Mouse (Mus musculus): Measurements from ENCODE around the gene Ube2h. TPM values are rescaled to one million over a fixed set of nuclear protein-coding genes. Genes with fewer than 3 reads are reported as not detected.

The Ube2h gene
- polyA plus RNA-seq, 1 experiment from 2014 or later = 61.0 TPM

- Histone ChIP-seq H3K4me3 (no peak overlapping the region), H3K27ac (no peak overlapping the region), H3K4me2 (no peak overlapping the region), H3K9ac (no peak overlapping the region), H3K36me3 (peaks cover 74% of the 10 kb centered on the region), H3K27me3 (no peaks in the 10 kb centered on the region), H3K4me1 (replicated peaks) (no peaks in the 10 kb centered on the region), H3K9me3 (no peaks in the 10 kb centered on the region)
- 81% methylated on average over 4 of the region's 4 CpGs for whole genome bisulfite sequencing
- no peak for ATAC-seq (ENCODE audit: low FRiP score)
These were observed 41.3 kb downstream of the Ube2h start for GRCm38 (mm10) chr6:30263053-30263452.

- Histone ChIP-seq H3K9me3 (no peaks in the 10 kb centered on the region), H3K4me1 (replicated peaks) (no peaks in the 10 kb centered on the region), H3K4me2 (no peak overlapping the region), H3K9ac (no peak overlapping the region), H3K27ac (no peak overlapping the region), H3K4me3 (no peak overlapping the region), H3K27me3 (no peaks in the 10 kb centered on the region), H3K36me3 (peaks cover 65% of the 10 kb centered on the region)
- ATAC-seq (ENCODE audit: low FRiP score) = no peak
- WGBS = 90% methylated on average over 6 of the region's 6 CpGs
These were observed 45.1 kb downstream of the Ube2h start for GRCm38 (mm10) chr6:30259271-30259670.

DNA sequence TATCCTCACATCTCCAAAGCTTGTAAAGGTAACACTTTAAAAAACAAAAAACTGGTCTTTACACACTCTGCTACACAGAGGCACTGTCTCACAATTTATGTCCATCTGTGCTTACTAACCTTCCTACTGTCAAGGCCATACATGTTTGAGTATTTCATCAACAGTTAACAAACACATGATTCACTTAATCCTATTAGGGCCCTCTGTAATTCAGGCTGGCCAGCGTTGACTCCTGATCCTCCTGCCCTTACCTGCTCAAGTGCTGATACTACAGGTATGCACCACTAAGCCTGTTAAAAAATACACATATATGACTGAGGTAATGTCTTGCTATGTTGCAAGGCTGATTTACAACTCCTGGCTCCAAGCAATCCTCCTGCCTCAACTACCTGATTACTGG is 46.4 kb downstream of the Ube2h start:
- Histone ChIP-seq H3K27ac (no peak overlapping the region), H3K4me3 (no peak overlapping the region), H3K36me3 (peaks cover 66% of the 10 kb centered on the region), H3K9ac (no peak overlapping the region), H3K27me3 (no peaks in the 10 kb centered on the region), H3K9me3 (no peaks in the 10 kb centered on the region), H3K4me2 (no peak overlapping the region), H3K4me1 (replicated peaks) (no peaks in the 10 kb centered on the region)
- 83% methylated on average over 1 of the region's 1 CpGs for WGBS
- ATAC-seq (ENCODE audit: low FRiP score) = no peak

GRCm38 (mm10) chr6:30255846-30256245 is 48.5 kb downstream of the Ube2h start:
- Histone ChIP-seq H3K4me3 (no peak overlapping the region), H3K9me3 (no peaks in the 10 kb centered on the region), H3K27ac (no peak overlapping the region), H3K4me1 (replicated peaks) (no peaks in the 10 kb centered on the region), H3K36me3 (peaks cover 60% of the 10 kb centered on the region), H3K9ac (no peak overlapping the region), H3K4me2 (no peak overlapping the region), H3K27me3 (no peaks in the 10 kb centered on the region)
- WGBS = 94% methylated on average over 1 of the region's 1 CpGs
- no peak for ATAC-seq (ENCODE audit: low FRiP score)

DNA sequence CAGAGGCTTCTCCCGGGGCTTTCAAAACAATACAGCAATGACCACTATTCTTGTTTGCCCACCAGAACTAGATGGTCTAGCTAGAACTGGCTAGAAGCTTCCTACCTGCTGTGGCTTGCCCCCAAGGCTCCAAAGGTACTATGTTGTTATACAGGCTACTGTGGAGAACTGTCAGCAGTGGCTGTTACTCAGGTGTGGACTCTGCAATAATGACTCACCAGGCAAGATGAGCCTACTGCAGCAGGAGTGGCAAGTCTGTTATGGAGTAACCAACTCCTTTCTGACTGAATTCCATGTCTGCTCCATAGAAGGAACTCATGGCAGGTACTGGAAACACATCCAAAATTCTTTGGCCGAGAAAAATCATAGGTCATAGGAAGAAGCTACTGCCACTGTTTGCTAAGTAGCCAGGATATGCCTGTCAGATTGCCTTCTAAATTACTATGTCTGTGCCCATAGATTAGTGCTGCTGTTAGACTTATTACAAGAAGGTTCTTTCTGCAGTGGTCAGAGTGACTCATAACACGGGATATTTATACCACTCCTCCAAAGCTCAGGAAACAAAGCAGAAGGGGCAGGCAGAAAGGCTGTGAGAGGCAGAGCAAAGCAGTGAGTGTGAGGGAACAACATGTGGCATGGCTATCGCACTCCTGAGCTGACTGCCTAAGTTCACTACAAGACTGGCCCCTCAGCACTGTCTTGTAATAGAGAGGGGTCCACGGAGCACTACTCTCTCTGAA is 51.9 kb downstream of the Ube2h start:
- Histone ChIP-seq H3K9ac (no peak overlapping the region), H3K36me3 (peaks cover 34% of the 10 kb centered on the region), H3K4me1 (replicated peaks) (no peaks in the 10 kb centered on the region), H3K4me3 (no peak overlapping the region), H3K9me3 (no peaks in the 10 kb centered on the region), H3K4me2 (no peak overlapping the region), H3K27me3 (no peaks in the 10 kb centered on the region), H3K27ac (no peak overlapping the region)
- 94% methylated on average over 5 of the region's 5 CpGs for WGBS
- no peak for ATAC-seq (ENCODE audit: low FRiP score)

DNA sequence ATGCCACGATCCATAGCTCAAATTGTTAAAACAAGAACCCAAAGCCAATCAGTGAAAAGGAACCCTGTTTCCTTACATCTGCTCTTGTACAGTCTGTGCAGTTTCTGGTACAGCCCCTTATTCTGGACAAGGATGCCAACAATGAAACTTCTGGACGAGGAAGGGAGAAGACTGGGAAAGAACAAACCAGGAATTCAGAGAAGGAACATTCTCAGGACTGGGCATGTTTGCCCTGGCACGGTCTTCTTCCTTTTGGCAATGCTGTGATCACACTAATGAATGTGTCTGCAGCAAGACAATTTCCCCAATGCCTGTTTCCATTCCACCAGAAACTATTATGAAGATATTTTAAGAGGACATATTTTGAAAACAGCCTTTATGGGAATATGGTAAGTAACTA is 55.6 kb downstream of the Ube2h start:
- no peaks in the 10 kb centered on the region for H3K9me3 ChIP-seq
- H3K4me1 ChIP-seq (replicated peaks) = no peaks in the 10 kb centered on the region
- no peak for ATAC-seq (ENCODE audit: low FRiP score)
- H3K4me2 ChIP-seq = no peak overlapping the region
- H3K36me3 ChIP-seq = peaks cover 21% of the 10 kb centered on the region
- H3K27ac ChIP-seq = no peak overlapping the region
- H3K9ac ChIP-seq = no peak overlapping the region
- WGBS = 82% methylated on average over 3 of the region's 3 CpGs
- H3K27me3 ChIP-seq = no peaks in the 10 kb centered on the region
- H3K4me3 ChIP-seq = no peak overlapping the region

- Histone ChIP-seq H3K9me3 (no peaks in the 10 kb centered on the region), H3K36me3 (peaks cover 9% of the 10 kb centered on the region; the same call in 1 of the 2 replicates), H3K4me3 (no peak overlapping the region), H3K9ac (no peak overlapping the region), H3K4me2 (no peak overlapping the region), H3K4me1 (replicated peaks) (no peaks in the 10 kb centered on the region), H3K27ac (no peak overlapping the region), H3K27me3 (no peaks in the 10 kb centered on the region)
- no peak for ATAC-seq (ENCODE audit: low FRiP score)
- 95% methylated on average over 5 of the region's 5 CpGs for WGBS
These were observed 58.4 kb downstream of the Ube2h start for GRCm38 (mm10) chr6:30245940-30246339.

DNA sequence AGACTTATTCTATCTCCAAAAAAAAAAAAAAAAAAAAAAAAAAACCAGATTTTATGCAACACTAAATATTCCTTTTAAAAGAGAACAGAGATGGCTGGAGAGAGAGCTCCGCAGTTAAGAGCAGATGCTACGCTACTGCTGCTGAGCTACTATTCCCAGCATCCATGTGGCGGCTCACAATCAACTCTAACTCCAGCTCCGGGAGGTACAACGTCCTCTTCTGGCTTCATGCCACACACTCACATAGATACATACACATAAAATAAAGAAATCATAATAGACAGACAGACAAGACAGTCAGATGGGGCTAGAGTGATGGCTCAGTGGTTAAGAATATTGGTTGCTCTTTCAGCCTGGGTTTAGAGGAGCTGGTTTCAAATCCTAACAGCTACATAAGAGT is 58.9 kb downstream of the Ube2h start:
- Histone ChIP-seq H3K4me1 (replicated peaks) (no peaks in the 10 kb centered on the region), H3K27me3 (no peaks in the 10 kb centered on the region), H3K9ac (no peak overlapping the region), H3K4me2 (no peak overlapping the region), H3K36me3 (peaks cover 13% of the 10 kb centered on the region), H3K9me3 (no peaks in the 10 kb centered on the region), H3K27ac (no peak overlapping the region), H3K4me3 (no peak overlapping the region)
- ATAC-seq (ENCODE audit: low FRiP score) = no peak
- WGBS = 92% methylated on average over 5 of the region's 5 CpGs

GRCm38 (mm10) chr6:30243347-30244007 is 60.9 kb downstream of the Ube2h start:
- 95% methylated on average over 9 of the region's 9 CpGs for WGBS
- Histone ChIP-seq H3K4me1 (replicated peaks) (no peaks in the 10 kb centered on the region), H3K4me2 (no peak overlapping the region), H3K9ac (no peak overlapping the region), H3K9me3 (no peaks in the 10 kb centered on the region), H3K4me3 (no peak overlapping the region), H3K27ac (no peak overlapping the region), H3K36me3 (peaks cover 27% of the 10 kb centered on the region), H3K27me3 (no peaks in the 10 kb centered on the region)
- ATAC-seq (ENCODE audit: low FRiP score) = no peak

DNA sequence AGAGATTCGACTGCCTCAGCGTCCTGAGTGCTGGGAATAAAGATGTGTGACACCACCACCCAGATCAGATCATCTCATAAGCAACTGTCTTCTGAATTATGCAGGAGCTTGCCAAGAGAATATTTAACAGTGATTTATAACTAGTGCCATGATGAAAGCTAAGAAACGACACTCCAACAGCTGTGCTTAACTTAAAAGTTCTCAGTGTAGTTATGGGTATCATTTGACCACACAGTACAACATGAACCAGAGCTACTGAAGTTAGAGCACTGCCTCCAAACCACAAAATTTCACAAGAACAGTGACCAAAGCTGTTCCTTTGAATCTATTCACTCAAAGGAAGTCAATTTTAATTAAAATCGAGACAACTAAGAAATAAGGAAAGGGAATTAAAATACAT is 61.4 kb downstream of the Ube2h start:
- ATAC-seq (ENCODE audit: low FRiP score) = no peak
- no peaks in the 10 kb centered on the region for H3K27me3 ChIP-seq
- H3K9me3 ChIP-seq = no peaks in the 10 kb centered on the region
- H3K4me2 ChIP-seq = no peak overlapping the region
- H3K36me3 ChIP-seq = peaks cover 25% of the 10 kb centered on the region
- no peak overlapping the region for H3K27ac ChIP-seq
- 87% methylated on average over 4 of the region's 4 CpGs for WGBS
- H3K9ac ChIP-seq = no peak overlapping the region
- H3K4me3 ChIP-seq = no peak overlapping the region
- no peaks in the 10 kb centered on the region for H3K4me1 ChIP-seq (replicated peaks)

DNA sequence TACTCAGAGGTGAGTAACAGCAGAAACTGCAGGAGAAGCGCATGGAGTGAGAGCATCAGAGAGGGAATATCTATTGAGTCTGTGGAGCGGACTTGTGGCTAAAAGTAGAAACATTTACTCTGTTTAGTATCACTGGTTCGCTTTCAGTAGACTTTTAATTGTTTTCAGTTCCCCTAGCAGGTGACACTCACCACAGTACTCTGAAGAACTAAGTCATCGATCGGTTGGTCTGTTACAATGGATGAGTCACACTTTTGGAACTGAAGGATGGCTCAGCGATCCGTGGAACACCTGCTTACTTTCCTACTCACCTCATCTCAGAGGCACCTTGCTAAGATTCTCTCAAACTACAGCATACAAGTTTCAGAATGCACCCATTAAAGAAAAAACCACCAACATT is 64.2 kb downstream of the Ube2h start:
- Histone ChIP-seq H3K27me3 (no peaks in the 10 kb centered on the region), H3K27ac (no peak overlapping the region), H3K36me3 (peaks cover 30% of the 10 kb centered on the region), H3K4me1 (replicated peaks) (no peaks in the 10 kb centered on the region), H3K9ac (no peak overlapping the region), H3K4me2 (no peak overlapping the region), H3K9me3 (no peaks in the 10 kb centered on the region), H3K4me3 (no peak overlapping the region)
- ATAC-seq (ENCODE audit: low FRiP score) = no peak
- 92% methylated on average over 7 of the region's 7 CpGs for WGBS

DNA sequence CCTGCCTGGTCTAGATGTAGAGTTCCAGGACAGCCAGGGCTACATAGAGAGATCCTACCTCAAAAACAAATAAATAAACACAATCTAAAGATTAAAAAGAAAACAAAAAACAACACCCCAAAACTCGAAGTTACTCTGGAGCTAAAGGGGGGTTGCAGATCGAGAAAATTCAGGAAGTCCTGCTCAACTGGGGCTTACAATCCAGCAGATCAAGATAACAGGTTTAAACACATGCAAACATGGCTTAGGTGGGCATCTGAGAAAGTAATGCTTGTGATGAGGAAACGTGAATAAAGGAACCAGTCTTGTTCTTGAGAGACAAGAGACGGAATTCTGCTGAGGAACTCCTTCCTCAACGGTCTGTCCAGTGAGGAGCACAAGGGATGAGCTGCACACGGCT is 65.1 kb downstream of the Ube2h start:
- Histone ChIP-seq H3K4me2 (no peak overlapping the region), H3K4me1 (replicated peaks) (no peaks in the 10 kb centered on the region), H3K9me3 (no peaks in the 10 kb centered on the region), H3K27me3 (no peaks in the 10 kb centered on the region), H3K4me3 (no peak overlapping the region), H3K36me3 (peaks cover 30% of the 10 kb centered on the region), H3K9ac (no peak overlapping the region), H3K27ac (no peak overlapping the region)
- ATAC-seq (ENCODE audit: low FRiP score) = no peak
- WGBS = 86% methylated on average over 6 of the region's 6 CpGs

DNA sequence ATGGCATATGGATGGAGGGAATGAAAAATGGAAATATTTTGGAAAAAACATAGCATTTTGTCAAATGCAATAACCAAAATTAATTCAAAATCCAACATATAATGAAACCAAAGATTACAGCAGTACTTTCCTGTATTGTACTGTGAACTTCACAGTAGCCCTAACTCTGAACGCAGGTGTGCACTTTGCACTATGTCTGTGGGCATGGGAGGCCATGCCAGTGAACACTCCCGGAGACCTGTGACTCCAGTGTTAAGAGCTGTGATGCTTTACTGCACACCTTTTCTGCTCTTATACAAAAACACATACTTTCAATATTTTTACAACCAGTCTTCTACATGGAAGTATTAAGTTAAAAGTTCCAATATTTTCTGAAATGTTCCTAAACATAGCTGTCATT is 66.3 kb downstream of the Ube2h start:
- no peaks in the 10 kb centered on the region for H3K4me1 ChIP-seq (replicated peaks)
- no peak overlapping the region for H3K27ac ChIP-seq
- peaks cover 35% of the 10 kb centered on the region for H3K36me3 ChIP-seq
- no peak overlapping the region for H3K4me3 ChIP-seq
- H3K9me3 ChIP-seq = no peaks in the 10 kb centered on the region
- no peak overlapping the region for H3K4me2 ChIP-seq
- no peak overlapping the region for H3K9ac ChIP-seq
- no peak for ATAC-seq (ENCODE audit: low FRiP score)
- 92% methylated on average over 2 of the region's 2 CpGs for WGBS
- no peaks in the 10 kb centered on the region for H3K27me3 ChIP-seq
